Mouse (Mus musculus): ENCODE results near the gene Cemip2.

The Cemip2 gene

GRCm38 (mm10) chr19:21882110-21882940, 104.2 kb downstream of the Cemip2 start:
- DNase-seq = no peak

DNA sequence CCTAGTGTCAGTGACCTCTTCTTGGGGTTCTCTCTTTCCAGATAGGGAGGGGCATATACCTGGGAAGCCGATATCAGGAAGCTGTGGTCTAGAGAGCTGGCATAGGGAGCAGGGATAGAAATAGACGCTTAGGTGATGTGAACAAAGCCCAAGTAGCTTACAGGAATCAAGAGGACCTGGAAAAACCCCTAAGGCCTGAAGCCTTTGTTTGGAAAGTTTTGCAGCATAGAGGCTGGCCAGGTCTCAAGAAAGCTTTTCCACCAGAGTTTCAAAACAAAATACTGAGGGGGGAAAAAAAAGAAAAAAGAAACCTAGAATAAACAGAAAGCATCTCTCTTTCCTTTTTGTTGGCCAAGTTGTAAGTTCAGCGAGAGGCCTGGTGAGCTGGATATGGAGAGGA, 104.9 kb downstream of the Cemip2 start:
- no peak for DNase-seq

DNA sequence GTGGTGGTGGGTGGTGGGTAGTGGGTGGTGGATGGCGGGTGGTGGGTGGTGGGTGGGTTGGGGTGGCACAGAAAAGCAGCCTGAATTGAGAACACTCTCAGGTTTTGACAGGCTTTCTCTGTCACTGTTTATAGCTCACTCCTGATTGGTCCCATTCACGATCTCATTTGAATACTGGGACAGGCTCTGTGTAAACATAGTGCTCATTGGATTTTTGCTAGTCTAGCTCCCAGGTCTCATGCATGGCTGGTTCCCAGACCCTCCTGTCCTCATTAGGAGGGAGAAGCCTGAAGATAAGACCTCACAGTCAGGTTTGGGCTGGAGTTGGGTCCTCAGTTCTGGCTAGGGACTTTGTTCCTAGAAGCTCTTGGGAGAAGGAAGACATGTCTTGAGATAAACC, 105.8 kb downstream of the Cemip2 start:
- no peak for DNase-seq

DNA sequence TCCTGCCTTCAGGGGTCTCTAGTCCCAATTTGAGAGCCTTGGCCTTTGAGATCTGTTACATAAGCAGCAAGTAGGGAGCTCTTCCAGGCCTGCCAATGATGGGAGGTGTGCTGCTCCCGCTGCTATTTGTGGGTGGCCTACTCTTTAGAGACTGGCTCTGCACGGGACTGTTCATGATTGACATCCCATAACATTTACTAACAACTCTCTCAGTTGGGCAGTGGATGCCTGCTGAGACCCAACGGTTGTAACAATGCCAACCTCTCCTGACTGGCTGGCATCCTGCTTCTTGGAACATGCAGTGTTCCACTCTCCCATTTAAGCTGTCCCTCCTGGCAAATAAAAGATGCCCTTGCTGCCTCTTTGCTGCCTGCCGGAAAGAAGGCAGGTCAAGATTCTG, 106.2 kb downstream of the Cemip2 start:
- no peak for DNase-seq

- no peak for DNase-seq
These were observed 108.1 kb downstream of the Cemip2 start for GRCm38 (mm10) chr19:21886166-21886657.

GRCm38 (mm10) chr19:21890699-21891098, 112.6 kb downstream of the Cemip2 start:
- DNase-seq = no peak

DNA sequence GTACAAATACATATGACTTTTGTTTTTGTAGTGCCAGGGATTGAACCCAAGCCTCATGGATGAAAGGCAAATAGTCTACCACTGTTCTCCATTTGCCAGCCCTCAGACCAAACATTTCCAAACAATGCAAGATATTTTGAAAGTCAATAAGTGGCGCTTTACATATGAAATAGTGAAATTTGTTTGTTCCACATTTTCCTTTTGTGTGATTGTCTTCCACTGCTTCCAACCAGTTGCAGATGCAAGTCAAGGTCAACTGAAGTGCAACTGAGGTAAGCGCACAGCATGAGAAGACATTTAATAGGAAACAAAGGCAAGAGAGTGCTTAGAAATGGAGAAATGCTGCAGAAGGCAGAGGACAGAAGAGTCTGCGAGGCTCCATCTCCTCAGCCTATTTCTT, 116.7 kb downstream of the Cemip2 start:
- no peak for DNase-seq

DNA sequence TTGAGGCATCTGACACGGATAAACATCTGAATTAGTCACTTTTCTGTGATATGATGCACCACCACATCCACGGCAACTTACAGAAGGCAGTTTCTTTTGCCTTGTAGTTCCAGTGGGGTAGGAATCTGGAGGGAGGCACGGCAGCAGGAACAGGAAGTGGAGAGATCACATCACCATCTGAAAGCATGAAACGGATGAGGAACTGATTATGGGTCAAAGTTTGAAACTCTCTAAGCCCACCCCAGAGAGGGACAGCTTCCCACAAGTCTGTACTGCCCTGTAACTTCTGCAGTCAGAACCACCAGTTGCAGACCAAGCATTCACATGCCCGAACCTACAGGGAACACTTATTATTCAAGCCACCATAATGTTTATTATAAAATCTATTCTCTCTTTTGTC, 117.4 kb downstream of the Cemip2 start:
- no peak for DNase-seq

DNA sequence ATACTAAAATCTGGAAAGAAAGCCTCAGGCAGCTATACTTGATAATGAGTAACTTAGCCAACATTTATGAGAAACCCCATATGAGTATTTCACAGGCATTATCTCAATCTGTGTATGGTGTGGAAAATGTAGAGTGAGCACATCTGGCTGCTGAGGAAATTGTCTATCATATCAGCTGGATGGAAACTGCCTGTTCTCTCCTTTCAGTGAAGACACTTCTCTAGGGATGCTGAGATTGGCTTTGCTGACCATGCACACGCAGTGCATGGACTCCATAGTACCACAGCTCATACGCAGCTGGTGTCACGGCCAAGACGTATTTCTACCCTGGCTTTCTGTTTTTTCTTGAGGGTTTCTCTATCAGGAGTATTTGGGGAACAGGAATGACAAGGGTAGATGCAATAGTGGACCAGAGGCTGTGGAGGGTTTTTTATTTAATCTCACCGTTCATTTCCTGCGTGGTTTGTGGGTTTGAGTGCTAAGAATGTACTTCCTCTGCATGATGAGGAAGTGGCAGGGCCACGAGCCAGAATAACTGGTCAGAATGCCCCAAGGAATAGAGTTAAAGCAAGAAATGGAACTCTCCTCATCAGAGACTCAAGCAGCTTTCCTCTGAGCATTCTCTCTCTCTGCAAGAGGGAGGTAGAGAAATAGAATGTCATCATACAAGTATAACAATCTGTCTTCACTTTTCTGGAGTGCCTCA, 119.1 kb downstream of the Cemip2 start:
- DNase-seq = no peak

DNA sequence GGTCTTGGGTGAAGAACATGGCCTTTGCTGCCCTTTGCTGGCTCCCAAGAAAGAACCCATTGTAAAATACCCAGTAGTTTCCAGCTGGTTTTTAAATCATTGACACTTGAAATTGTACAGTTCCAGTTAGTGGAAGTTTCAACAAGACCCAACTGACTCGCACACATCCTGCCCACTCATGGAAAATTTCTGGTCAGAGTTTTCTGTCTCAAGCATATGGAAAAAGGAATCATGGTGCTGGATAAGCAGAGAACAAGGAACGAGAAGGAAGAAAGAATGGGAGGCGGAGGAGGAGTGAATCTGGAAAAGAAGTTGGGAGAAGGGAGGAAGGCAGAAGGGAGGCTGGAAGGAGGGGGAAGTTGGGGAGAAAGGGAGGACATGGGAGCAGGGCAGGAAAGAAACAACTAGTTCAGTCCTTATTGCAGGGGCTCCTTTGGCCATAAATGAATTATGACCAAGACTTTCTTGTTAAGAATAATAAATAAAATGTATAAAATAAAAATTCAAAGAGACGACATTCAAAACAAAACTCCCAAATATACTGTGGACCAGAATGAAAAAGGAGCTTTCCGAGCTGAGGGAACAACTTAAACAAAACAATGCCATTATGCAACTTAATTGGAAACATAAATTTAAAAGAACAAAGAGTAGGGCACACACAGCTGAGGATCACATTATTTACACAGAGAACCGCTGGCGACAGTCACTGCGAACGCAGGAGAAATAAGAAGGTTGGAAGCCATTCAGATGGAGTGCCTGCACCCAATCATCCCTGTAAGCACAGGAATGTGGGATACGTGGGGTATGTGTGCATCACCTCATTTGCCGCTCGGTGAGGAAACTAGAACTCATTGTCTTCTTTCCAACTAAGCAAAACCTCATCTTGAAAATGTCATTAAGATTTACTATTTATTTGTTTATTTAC, 120.1 kb downstream of the Cemip2 start:
- no peak for DNase-seq
